Mouse (Mus musculus): ENCODE measurements around the gene Fam227a. TPM values are rescaled to one million over a fixed set of nuclear protein-coding genes. Genes with fewer than 3 reads are reported as not detected.
A peak's percentile ranks its signal among the peaks of the same experiment; 100 is the strongest.
"Not testable (repeated sequence)": the region's sequence is repeated elsewhere in the genome, so short reads cannot be mapped to it uniquely, and the experiment has no call there.

Gene Fam227a
- polyA plus RNA-seq, 1 experiment from 2014 or later: 1.1 TPM

DNA sequence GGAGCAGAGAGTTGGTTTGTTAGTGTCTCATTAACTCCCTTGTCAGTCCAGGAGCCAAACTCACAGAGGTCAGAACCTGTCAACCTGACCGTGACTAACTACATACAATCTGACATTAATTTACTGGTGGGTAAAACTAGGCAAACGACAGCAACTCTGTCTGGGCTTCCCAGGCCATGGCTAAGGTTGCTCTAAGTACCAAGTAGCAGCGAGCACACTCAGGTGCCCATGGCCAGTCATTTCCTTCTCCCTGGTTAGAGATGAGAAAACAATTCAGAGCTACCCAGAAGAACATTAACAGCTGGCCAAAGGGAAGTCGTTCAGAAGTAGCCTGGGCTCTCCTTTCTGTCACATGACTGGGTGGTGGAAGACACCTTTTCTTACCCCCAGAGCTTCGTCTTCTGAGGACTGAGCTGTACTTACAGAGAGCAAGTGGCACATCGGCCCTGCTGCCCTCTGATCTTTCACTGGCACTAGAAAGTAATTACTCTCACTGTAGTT is 26.4 kb upstream of the Fam227a start:
- H3K36me3 ChIP-seq (ENCODE audit: insufficient read depth, low read length): no peaks in the 10 kb centered on the region
- H3K27ac ChIP-seq (ENCODE audit: low read length): peak overlapping the region; percentile 8; the same call in 1 of the 2 replicates
- WGBS: 6% methylated on average over 6 of the region's 6 CpGs
- H3K4me2 ChIP-seq (replicated peaks; ENCODE audit: low read depth, low read length): peak overlapping the region; percentile 79
- peak; percentile 40; the same call in 1 of the 2 replicates for ATAC-seq (ENCODE audit: low FRiP score, low TSS enrichment)
- no peaks in the 10 kb centered on the region for H3K9me3 ChIP-seq (ENCODE audit: low read length)
- H3K27me3 ChIP-seq (ENCODE audit: insufficient read depth, low read length): no peaks in the 10 kb centered on the region
- H3K4me3 ChIP-seq (ENCODE audit: low read length): peak overlapping the region; percentile 83
- peak overlapping the region; percentile 95 for H3K9ac ChIP-seq (replicated peaks; ENCODE audit: low read length)
- peaks cover 62% of the 10 kb centered on the region for H3K4me1 ChIP-seq (ENCODE audit: insufficient read depth, low read length)

GRCm38 (mm10) chr15:79684616-79685015 is 25.9 kb upstream of the Fam227a start:
- Histone ChIP-seq H3K27me3 (ENCODE audit: insufficient read depth, low read length) (no peaks in the 10 kb centered on the region), H3K27ac (ENCODE audit: low read length) (no peak overlapping the region), H3K9ac (replicated peaks; ENCODE audit: low read length) (peak overlapping the region; percentile 55), H3K4me3 (ENCODE audit: low read length) (peak overlapping the region; percentile 83), H3K36me3 (ENCODE audit: insufficient read depth, low read length) (no peaks in the 10 kb centered on the region), H3K4me1 (ENCODE audit: insufficient read depth, low read length) (peaks cover 58% of the 10 kb centered on the region), H3K9me3 (ENCODE audit: low read length) (no peaks in the 10 kb centered on the region), H3K4me2 (replicated peaks; ENCODE audit: low read depth, low read length) (peak overlapping the region; percentile 79)
- ATAC-seq (ENCODE audit: low FRiP score, low TSS enrichment): no peak
- 79% methylated on average over 6 of the region's 6 CpGs for WGBS

GRCm38 (mm10) chr15:79683707-79684465 is 25.1 kb upstream of the Fam227a start:
- ATAC-seq (ENCODE audit: low FRiP score, low TSS enrichment): no peak
- Histone ChIP-seq H3K4me2 (replicated peaks; ENCODE audit: low read depth, low read length) (peak overlapping the region; percentile 79), H3K9ac (replicated peaks; ENCODE audit: low read length) (no peak overlapping the region; the same call in none of the 2 replicates), H3K36me3 (ENCODE audit: insufficient read depth, low read length) (no peaks in the 10 kb centered on the region), H3K27me3 (ENCODE audit: insufficient read depth, low read length) (no peaks in the 10 kb centered on the region), H3K4me3 (ENCODE audit: low read length) (peak overlapping the region; percentile 83), H3K27ac (ENCODE audit: low read length) (no peak overlapping the region), H3K9me3 (ENCODE audit: low read length) (no peaks in the 10 kb centered on the region), H3K4me1 (ENCODE audit: insufficient read depth, low read length) (peaks cover 53% of the 10 kb centered on the region)
- WGBS: 55% methylated on average over 19 of the region's 19 CpGs

DNA sequence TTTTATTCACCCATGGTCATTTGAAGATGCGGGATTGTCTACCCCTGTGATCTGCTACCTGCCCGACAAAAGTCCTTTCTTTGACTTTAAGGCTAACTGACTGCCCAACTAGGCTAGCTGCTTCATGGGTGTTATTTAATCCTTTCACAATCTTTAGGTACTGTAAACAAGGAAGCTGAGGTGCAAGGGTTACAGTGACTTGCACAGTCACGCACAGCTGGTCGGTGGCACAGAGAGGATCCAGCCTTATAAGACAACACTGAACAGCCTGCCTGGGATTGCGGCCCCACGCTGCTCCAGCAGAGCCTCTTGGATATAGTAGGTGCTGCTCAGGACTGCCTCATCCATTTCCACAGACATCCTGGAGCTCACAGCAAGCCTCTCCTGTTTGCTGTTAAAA is 24.4 kb upstream of the Fam227a start:
- Histone ChIP-seq H3K36me3 (ENCODE audit: insufficient read depth, low read length) (no peaks in the 10 kb centered on the region), H3K4me3 (ENCODE audit: low read length) (no peak overlapping the region; the same call in 1 of the 2 replicates), H3K27ac (ENCODE audit: low read length) (no peak overlapping the region), H3K4me2 (replicated peaks; ENCODE audit: low read depth, low read length) (peak overlapping the region; percentile 79; the same call in 1 of the 2 replicates), H3K9me3 (ENCODE audit: low read length) (no peaks in the 10 kb centered on the region), H3K4me1 (ENCODE audit: insufficient read depth, low read length) (peaks cover 48% of the 10 kb centered on the region), H3K9ac (replicated peaks; ENCODE audit: low read length) (0 out of 2 replicates have a peak overlapping the region, but pooled peaks have one; percentile 20), H3K27me3 (ENCODE audit: insufficient read depth, low read length) (no peaks in the 10 kb centered on the region)
- 67% methylated on average over 6 of the region's 6 CpGs for WGBS
- no peak for ATAC-seq (ENCODE audit: low FRiP score, low TSS enrichment)

DNA sequence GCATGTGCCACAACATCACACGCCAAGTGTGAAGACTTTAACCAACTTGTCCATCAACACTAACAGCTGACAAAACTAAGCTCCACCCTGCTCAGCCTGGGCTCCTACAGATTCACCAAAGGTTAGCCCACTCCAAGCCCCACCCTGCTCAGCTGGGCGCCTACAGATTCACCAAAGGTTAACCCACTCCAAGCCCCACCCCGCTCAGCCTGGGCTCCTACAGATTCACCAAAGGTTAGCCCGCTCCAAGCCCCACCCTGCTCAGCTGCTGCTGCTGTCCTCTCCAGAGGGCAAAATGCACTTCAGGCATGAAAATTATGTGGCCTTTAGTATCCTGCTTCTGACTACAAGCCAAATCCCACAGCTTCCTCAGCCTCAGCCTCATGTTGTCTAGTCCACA is 23.2 kb upstream of the Fam227a start:
- Histone ChIP-seq H3K27ac (ENCODE audit: low read length) (no peak overlapping the region), H3K36me3 (ENCODE audit: insufficient read depth, low read length) (no peaks in the 10 kb centered on the region)
- ATAC-seq (ENCODE audit: low FRiP score, low TSS enrichment): no peak

GRCm38 (mm10) chr15:79677936-79678335 is 19.2 kb upstream of the Fam227a start:
- H3K4me2 ChIP-seq (replicated peaks; ENCODE audit: low read depth, low read length): no peak overlapping the region
- no peaks in the 10 kb centered on the region for H3K9me3 ChIP-seq (ENCODE audit: low read length)
- H3K9ac ChIP-seq (replicated peaks; ENCODE audit: low read length): no peak overlapping the region
- no peaks in the 10 kb centered on the region for H3K27me3 ChIP-seq (ENCODE audit: insufficient read depth, low read length)
- peaks cover 14% of the 10 kb centered on the region for H3K4me1 ChIP-seq (ENCODE audit: insufficient read depth, low read length)
- peak overlapping the region; percentile 66; the same call in 1 of the 2 replicates for H3K27ac ChIP-seq (ENCODE audit: low read length)
- 0 out of 2 replicates have a peak, but pooled peaks have one; percentile 58 for ATAC-seq (ENCODE audit: low FRiP score, low TSS enrichment)
- H3K36me3 ChIP-seq (ENCODE audit: insufficient read depth, low read length): peaks cover 36% of the 10 kb centered on the region
- 61% methylated on average over 2 of the region's 2 CpGs for WGBS
- no peak overlapping the region for H3K4me3 ChIP-seq (ENCODE audit: low read length)

More for the DNA sequence above, 23.2 kb upstream of the Fam227a start:
- Histone ChIP-seq H3K9ac (replicated peaks; ENCODE audit: low read length) (no peak overlapping the region), H3K4me3 (ENCODE audit: low read length) (no peak overlapping the region), H3K4me2 (replicated peaks; ENCODE audit: low read depth, low read length) (no peak overlapping the region), H3K4me1 (ENCODE audit: insufficient read depth, low read length) (peaks cover 51% of the 10 kb centered on the region), H3K27me3 (ENCODE audit: insufficient read depth, low read length) (no peaks in the 10 kb centered on the region), H3K9me3 (ENCODE audit: low read length) (no peaks in the 10 kb centered on the region)
- 87% methylated on average over 4 of the region's 4 CpGs for WGBS

GRCm38 (mm10) chr15:79671828-79672348 is 13.1 kb upstream of the Fam227a start:
- H3K27ac ChIP-seq (ENCODE audit: low read length); H3K27me3 ChIP-seq (ENCODE audit: insufficient read depth, low read length); ATAC-seq (ENCODE audit: low FRiP score, low TSS enrichment); H3K4me1 ChIP-seq (ENCODE audit: insufficient read depth, low read length); H3K9me3 ChIP-seq (ENCODE audit: low read length); H3K9ac ChIP-seq (replicated peaks; ENCODE audit: low read length): not testable (repeated sequence)
- peak overlapping the region; percentile 69 for H3K4me2 ChIP-seq (replicated peaks; ENCODE audit: low read depth, low read length)
- peaks cover 42% of the 10 kb centered on the region for H3K36me3 ChIP-seq (ENCODE audit: insufficient read depth, low read length)
- H3K4me3 ChIP-seq (ENCODE audit: low read length): peak overlapping the region; percentile 93
- WGBS: 73% methylated on average over 11 of the region's 11 CpGs

DNA sequence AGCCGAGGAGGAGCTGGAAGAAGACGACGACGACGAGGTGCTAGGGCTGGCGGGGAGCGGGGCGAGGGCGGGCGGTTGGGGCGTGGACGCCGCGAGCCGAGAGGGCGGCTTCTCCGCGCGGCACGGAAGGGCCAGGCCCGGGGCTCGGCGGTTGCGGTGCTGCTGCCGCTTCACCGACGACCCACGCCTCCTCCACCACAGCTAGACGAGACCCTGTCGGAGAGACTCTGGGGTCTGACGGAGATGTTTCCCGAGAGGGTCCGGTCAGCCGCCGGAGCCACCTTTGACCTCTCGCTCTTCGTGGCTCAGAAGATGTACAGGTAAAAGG is 12.2 kb upstream of the Fam227a start:
- Histone ChIP-seq H3K36me3 (ENCODE audit: insufficient read depth, low read length) (peaks cover 38% of the 10 kb centered on the region), H3K9ac (replicated peaks; ENCODE audit: low read length) (peak overlapping the region; percentile 91), H3K27me3 (ENCODE audit: insufficient read depth, low read length) (no peaks in the 10 kb centered on the region), H3K4me1 (ENCODE audit: insufficient read depth, low read length) (peaks cover 6% of the 10 kb centered on the region), H3K27ac (ENCODE audit: low read length) (no peak overlapping the region), H3K4me3 (ENCODE audit: low read length) (peak overlapping the region; percentile 93), H3K9me3 (ENCODE audit: low read length) (no peaks in the 10 kb centered on the region), H3K4me2 (replicated peaks; ENCODE audit: low read depth, low read length) (peak overlapping the region; percentile 69)
- ATAC-seq (ENCODE audit: low FRiP score, low TSS enrichment): peak; percentile 70
- 0% methylated on average over 37 of the region's 37 CpGs for WGBS

- H3K4me3 ChIP-seq (ENCODE audit: low read length): peak within 1 kb of the TSS; percentile 93
- H3K4me1 ChIP-seq (ENCODE audit: insufficient read depth, low read length): peaks cover 6% of the 10 kb centered on the region
- no peak within 1 kb of the TSS for H3K27ac ChIP-seq (ENCODE audit: low read length)
- peak within 1 kb of the TSS; percentile 91 for H3K9ac ChIP-seq (replicated peaks; ENCODE audit: low read length)
- WGBS: 19% methylated on average over 33 of the region's 33 CpGs
- no peaks in the 10 kb centered on the region for H3K9me3 ChIP-seq (ENCODE audit: low read length)
- H3K36me3 ChIP-seq (ENCODE audit: insufficient read depth, low read length): peaks cover 35% of the 10 kb centered on the region
- no peaks in the 10 kb centered on the region for H3K27me3 ChIP-seq (ENCODE audit: insufficient read depth, low read length)
- peak; percentile 98 for ATAC-seq (ENCODE audit: low FRiP score, low TSS enrichment)
- H3K4me2 ChIP-seq (replicated peaks; ENCODE audit: low read depth, low read length): peak within 1 kb of the TSS; percentile 69
Observed at GRCm38 (mm10) chr15:79670249-79670971, 11.7 kb upstream of the Fam227a start, which contains the start of gene Tomm22. Gene Tomm22 (plus strand): TSS chr15:79670861.

Measured in kidney, embryonic 16.5 days (tissue).